Mouse (Mus musculus) heart, adult 8-10 months (tissue): Measurements from ENCODE around the gene BC052040. TPM values are rescaled to one million over a fixed set of nuclear protein-coding genes. Genes with fewer than 3 reads are reported as not detected.

ENCODE experiments used
- DNase-seq: peaks from one replicate; pipeline ENCODE4 v3.0.0; 2022; ENCODE audit warnings: low spot score
- total RNA-seq, 4 experiments: library from RNA; stranded (reverse); gene quantifications; 2 replicates each; pipeline ENCODE4 v1.2.4; 2022

BC052040 gene
- 1 to 10 TPM; 2.0 to 3.1 (median 2.9) TPM for total RNA-seq

GRCm38 (mm10) chr2:115581241-115581988, at the start of gene BC052040:
BC052040 (plus strand) TSS chr2:115581716.
- DNase-seq = peak; percentile 90

- no peak for DNase-seq
Observed at GRCm38 (mm10) chr2:115538009-115538690, 43.4 kb upstream of the BC052040 start.

GRCm38 (mm10) chr2:115538691-115539283, 42.7 kb upstream of the BC052040 start:
- DNase-seq = no peak

- no peak for DNase-seq
Observed at GRCm38 (mm10) chr2:115539731-115540130, 41.8 kb upstream of the BC052040 start.

GRCm38 (mm10) chr2:115542401-115543123, 39.0 kb upstream of the BC052040 start:
- DNase-seq = no peak

GRCm38 (mm10) chr2:115543212-115543611, 38.3 kb upstream of the BC052040 start:
- no peak for DNase-seq

- DNase-seq = no peak
Observed at GRCm38 (mm10) chr2:115551901-115552300, 29.6 kb upstream of the BC052040 start.

GRCm38 (mm10) chr2:115562155-115562827, 19.2 kb upstream of the BC052040 start:
- DNase-seq = no peak

GRCm38 (mm10) chr2:115563436-115564093, 18.0 kb upstream of the BC052040 start:
- no peak for DNase-seq

- no peak for DNase-seq
Observed at GRCm38 (mm10) chr2:115571996-115572395, 9.5 kb upstream of the BC052040 start.

- DNase-seq = no peak
Observed at GRCm38 (mm10) chr2:115574802-115575201, 6.7 kb upstream of the BC052040 start.

- no peak for DNase-seq
Observed at GRCm38 (mm10) chr2:115579171-115579900, 2.2 kb upstream of the BC052040 start.

- DNase-seq = no peak
Observed at GRCm38 (mm10) chr2:115579976-115580375, 1.5 kb upstream of the BC052040 start.

- DNase-seq = peak; percentile 3
Observed at GRCm38 (mm10) chr2:115581989-115582608, 583 bp downstream of the BC052040 start.

GRCm38 (mm10) chr2:115583776-115584175, 2.3 kb downstream of the BC052040 start:
- DNase-seq = no peak

GRCm38 (mm10) chr2:115590602-115591001, 9.1 kb downstream of the BC052040 start:
- no peak for DNase-seq

GRCm38 (mm10) chr2:115592651-115593119, 11.2 kb downstream of the BC052040 start:
- DNase-seq = peak; percentile 13

GRCm38 (mm10) chr2:115597017-115597416, 15.5 kb downstream of the BC052040 start:
- no peak for DNase-seq

- DNase-seq = no peak
Observed at GRCm38 (mm10) chr2:115598266-115598665, 16.8 kb downstream of the BC052040 start.

GRCm38 (mm10) chr2:115600724-115601123, 19.2 kb downstream of the BC052040 start:
- DNase-seq = no peak
